Mouse (Mus musculus) T-helper 1 cell (primary cell): ENCODE measurements around the gene Tprkb.
"Not testable (repeated sequence)": the region's sequence is repeated elsewhere in the genome, so short reads cannot be mapped to it uniquely, and the experiment has no call there.

Source experiments
- in situ Hi-C: fragments of 300-600 bp; cut with MboI, MseI; formaldehyde crosslinking; loops from one replicate; pipeline ENCODE4 v1.15.1; 2025; ENCODE audit warnings: high pct_unique_total_duplicates

Gene Tprkb

DNA sequence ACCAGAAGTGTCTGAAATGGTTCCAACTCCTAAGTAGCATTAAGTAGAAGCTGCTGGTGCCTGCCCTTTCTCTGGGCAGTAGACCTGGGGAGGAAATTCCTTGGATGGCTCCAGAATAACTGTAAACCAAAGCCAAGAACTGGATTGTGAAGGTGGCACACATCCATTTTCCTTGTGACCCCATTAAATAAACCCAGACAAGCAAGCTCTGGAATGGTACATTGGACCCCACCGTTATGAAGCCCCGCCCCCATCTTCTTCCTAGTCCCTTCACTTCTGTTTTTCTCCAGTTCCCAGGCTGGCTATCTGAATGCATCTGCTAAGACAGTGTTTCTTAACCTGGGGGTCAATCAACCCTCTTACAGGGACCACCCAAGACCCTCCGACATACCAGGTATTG is at the start of gene Tprkb:
Tprkb (plus strand) TSS at position 279 of the 400 bp plus-strand sequence.
- in situ Hi-C loops: no loop called here

- in situ Hi-C loops: no loop called here
These were observed 49.1 kb upstream of the Tprkb start for GRCm38 (mm10) chr6:85862565-85862964.

- in situ Hi-C loops: no loop called here
These were observed 48.5 kb upstream of the Tprkb start for GRCm38 (mm10) chr6:85863136-85863535.

DNA sequence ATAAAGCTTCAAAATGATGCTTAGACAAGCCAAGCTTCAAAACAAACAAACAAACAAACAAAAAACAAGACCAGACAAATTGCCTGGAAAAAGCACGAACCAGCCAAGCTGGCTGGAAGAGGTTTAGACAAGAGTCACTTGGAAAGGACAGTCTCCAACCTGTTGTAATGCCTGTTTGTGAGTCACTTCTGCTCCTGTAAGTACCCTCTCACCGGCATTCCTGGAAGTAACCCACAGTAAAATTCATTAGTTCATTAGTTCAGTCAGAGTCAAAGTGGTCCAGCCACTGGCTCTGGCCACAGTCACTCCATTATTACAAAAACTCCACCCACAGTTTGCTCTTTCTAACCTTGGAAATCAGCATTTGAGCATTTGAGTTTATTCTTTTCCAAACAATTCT is 47.8 kb upstream of the Tprkb start:
- in situ Hi-C loops: no loop called here

DNA sequence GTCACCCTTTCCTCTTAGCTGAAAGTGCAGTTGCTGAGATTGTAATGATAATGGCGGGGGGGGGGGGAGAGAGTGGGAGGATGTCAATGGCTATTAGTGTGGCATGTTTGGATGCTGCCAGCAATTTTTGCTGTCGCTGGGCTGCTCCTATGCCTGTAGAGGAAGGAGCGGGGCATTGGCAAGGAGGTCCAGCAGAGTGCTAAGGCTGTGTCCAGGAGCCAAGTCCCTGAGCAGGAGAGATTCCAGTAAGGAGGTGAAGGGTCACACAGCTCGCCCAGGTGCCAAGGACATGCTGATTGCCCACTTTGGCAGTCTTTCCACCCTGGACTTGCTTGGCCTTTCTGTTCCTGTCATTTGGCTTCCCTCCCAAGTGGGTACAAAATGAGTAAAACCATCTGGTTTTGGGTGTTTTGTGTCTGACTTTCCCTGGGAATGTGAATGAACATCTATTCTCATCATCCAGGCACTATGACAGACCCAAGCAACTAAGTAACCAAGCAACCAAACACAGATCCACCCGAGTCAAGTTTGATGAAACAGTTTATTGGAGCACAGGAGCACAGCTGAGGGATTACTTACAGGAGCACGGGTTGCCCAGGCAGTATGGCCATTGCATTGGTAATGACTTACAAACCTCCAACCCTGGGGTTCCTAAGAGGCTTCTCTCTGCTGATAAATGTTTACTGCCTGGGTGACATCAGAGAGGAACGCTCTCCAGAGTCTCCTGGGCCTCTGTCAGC is 46.6 kb upstream of the Tprkb start:
- in situ Hi-C loops: not testable (repeated sequence)

DNA sequence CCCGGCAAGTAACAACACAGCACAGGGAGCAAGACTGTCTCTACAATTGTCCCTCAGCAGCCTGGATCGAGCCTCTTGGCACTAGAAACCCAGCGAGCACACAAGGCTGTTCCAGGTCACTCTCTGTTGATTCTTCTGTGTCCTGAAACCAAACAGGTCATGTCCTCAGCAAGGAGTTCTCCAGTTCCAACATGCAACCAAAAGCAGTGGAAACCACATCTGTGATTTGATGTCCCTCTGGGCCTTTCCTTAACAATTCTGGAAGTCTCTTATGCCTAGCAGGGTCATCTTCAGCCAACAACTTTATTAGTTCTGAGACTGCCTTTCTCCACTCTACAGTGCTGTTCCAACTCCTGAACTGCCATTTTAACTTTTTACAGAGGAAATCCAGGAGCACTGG is 45.5 kb upstream of the Tprkb start:
- in situ Hi-C loops: not testable (repeated sequence)

DNA sequence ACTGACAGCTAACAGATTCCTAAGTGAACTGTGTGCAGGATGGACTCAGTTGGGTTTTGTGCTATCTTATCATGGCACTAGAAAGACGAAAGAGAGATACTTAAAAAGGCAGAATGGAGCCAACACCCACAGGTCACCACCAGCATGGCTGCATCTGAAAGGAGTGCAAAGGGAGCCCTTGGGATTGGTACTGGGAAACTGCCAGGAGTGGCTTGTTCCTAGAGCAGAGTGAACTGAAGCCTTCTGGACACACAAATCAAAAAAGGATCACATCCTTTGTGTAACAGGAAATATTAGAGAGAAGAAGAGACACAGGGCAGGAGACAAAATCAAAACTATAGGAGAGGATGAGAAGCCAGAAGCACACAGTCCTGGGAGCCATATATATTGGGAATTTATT is 44.7 kb upstream of the Tprkb start:
- in situ Hi-C loops: not testable (repeated sequence)

- in situ Hi-C loops: no loop called here
These were observed 43.7 kb upstream of the Tprkb start for GRCm38 (mm10) chr6:85867726-85868690.

DNA sequence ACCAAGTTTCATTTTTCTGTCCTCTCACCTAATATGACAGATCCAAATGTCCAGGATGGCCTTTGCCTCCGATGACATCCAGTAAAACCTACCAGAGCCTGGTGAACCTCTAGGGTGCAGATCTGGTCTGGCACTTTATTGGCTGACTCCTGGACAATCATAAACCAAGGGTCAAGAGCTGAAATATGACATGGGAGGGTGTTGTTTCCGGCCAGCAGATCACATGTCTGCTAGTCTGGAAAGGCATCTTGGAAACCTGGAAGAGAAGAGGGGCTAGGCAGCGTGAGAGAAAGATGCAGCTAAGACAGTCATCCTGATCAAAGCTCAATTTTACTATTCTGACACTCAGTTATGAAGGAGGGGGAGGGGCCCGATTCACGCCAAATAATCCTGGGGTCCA is 42.7 kb upstream of the Tprkb start, which contains the start of gene Nat8f2:
Nat8f2 (minus strand) TSS at position 153 of the 400 bp plus-strand sequence.
- in situ Hi-C loops: not testable (repeated sequence)

DNA sequence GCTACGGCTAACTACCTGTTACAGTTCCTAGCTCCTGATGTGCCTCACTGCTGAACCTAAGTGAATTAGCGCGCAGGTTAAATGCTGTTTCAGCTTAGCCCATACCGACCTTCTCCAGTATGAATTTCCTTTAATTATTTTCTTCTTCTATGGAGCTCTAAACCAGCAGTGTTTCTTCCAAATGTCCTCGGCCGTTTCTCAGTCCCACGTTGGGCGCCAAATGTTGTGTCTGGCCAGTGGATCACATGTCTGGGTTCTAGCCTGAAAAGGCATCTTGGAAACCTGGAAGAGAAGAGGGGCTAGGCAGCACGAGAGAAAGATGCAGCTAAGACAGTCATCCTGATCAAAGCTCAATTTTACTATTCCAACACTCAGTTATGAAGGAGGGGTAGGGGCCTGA is 28.4 kb upstream of the Tprkb start:
- in situ Hi-C loops: not testable (repeated sequence)

DNA sequence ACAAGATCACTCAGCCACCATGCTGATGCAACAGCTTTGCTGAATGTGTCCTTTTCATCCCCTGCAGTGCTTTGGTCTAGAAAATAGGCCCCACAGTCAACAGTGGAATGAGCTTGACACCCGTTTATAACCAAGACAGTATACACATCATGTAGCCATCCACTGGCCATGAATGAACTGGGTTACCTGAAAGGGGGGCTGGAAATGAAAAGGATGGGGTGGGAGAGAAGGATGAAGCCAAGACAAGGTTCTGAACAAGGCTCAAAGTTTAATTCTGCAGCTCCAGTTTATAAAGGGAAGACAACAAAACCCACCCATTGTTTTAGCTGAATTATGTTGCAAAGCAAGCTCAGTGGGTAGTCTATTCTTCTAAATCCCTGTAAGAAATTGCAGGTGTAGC is 27.4 kb upstream of the Tprkb start:
- in situ Hi-C loops: no loop called here

DNA sequence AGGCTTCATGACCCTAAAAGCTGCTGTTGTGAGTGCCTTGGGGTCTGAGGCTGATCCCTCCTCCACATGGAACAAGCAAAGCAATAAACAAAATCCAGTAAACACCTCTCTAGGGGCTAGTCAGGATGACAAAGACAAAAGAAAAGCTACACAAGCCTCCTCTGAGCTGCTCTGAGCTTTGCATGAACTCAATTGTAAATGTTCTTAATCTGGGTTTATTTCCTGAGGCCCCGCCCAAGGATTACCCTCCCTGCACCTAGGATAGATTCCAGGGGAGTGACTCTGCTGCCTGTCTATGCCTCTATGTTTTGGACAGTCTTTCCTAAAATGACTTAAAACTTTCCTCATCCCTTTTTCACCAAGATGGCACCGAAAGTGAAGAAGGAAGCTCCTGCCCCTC is 22.7 kb upstream of the Tprkb start:
- in situ Hi-C loops: loop anchor here (5.0 kb wide), 1 partner anchor 42 kb away; no protein-coding TSS in a partner anchor

DNA sequence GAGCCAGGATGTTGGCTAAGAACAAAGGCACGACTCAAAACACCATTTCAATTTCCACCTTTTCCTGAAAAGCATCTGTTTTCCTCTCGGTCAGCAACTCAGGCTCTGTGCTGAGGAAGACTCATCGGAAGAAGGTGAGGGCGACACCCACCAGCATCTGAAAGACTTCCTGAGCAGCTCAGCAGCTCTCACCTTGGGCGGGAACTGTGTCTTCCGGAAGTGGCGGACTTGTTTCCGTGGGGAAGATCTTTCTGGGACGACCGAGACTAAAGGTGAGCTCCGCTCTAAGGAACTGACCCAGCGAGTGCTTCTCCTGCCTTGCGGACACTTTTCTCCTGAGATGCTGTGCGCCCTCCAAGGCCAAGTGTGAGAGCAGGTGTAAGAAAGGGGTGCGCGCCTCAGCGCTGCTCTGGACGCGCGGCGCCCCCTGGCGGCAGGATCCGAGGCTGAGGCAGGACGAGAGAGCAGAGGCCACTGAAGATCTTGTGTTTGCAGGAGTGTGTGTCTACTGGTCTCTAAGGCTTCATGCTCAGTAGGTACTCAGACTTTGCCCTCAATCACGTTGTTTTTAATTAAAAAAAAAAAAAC is 16.5 kb upstream of the Tprkb start:
- in situ Hi-C loops: not testable (repeated sequence)

DNA sequence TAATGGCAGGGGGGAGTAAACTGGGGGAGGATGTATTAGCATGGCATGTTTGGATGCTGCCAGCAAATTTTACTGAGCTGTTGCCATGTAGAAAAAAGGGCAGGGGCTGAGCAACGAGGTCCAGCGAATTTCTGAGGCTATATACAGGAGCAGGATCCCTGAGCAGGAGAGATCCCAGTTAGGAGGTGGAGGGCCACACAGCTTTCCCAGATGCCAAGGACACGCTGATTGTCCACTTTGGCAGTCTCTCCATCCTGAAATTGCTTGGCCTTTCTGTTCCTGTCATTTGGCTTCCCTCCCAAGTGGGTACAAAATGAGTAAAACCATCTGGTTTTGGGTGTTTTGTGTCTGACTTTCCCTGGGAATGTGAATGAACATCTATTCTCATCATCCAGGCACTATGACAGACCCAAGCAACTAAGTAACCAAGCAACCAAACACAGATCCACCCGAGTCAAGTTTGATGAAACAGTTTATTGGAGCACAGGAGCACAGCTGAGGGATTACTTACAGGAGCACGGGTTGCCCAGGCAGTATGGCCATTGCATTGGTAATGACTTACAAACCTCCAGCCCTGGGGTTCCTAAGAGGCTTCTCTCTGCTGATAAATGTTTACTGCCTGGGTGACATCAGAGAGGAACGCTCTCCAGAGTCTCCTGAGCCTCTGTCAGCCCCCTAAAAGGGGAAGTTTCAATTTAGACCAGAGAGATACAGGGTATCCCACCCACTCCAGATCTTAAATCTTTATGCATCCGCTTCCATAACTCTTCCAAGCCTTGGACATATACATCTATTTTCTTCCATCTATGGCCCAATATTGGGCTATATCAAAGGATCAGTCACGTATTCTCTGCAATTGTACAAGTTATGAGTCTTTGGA is 12.8 kb upstream of the Tprkb start:
- in situ Hi-C loops: not testable (repeated sequence)

- in situ Hi-C loops: loop anchor here (5.0 kb wide), 1 partner anchor 315 kb away; the partner anchor contains the start of gene Alms1
These were observed 9.4 kb upstream of the Tprkb start for GRCm38 (mm10) chr6:85902303-85902702.

DNA sequence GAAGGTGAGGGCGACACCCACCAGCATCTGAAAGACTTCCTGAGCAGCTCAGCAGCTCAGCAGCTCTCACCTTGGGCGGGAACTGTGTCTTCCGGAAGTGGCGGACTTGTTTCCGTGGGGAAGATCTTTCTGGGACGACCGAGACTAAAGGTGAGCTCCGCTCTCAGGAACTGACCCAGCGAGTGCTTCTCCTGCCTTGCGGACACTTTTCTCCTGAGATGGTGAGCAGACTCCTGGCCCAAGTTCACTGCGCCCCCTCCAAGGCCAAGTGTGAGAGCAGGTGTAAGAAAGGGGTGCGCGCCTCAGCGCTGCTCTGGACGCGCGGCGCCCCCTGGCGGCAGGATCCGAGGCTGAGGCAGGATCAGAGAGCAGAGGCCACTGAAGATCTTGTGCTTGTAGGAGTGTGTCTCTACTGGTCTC is 7.0 kb upstream of the Tprkb start, which contains the start of gene Nat8f4:
Nat8f4 (minus strand) TSS at position 243 of the 420 bp plus-strand sequence.
- in situ Hi-C loops: loop anchor here (5.0 kb wide), 1 partner anchor 317 kb away; the partner anchor contains the start of gene Alms1

GRCm38 (mm10) chr6:85906911-85907351 is 4.7 kb upstream of the Tprkb start:
- in situ Hi-C loops: not testable (repeated sequence)

DNA sequence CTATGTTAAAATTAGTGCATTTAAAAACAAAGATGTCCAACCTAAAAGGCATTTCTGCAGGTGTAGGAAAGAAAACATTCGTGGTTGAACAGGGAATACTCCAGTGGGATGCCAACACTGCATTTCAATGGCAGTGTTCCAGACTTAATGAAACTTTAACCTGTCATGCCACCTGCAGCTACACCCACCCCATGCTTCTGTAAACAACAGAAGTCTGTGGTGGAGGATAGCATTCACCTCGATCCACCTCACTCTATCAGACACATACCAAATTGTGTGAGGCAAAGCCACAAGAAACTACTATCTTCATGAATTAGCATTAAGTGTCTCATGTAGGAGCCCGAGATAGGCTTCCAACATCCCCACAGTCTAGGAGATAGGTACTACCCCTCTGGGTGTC is 3.3 kb upstream of the Tprkb start:
- in situ Hi-C loops: no loop called here

DNA sequence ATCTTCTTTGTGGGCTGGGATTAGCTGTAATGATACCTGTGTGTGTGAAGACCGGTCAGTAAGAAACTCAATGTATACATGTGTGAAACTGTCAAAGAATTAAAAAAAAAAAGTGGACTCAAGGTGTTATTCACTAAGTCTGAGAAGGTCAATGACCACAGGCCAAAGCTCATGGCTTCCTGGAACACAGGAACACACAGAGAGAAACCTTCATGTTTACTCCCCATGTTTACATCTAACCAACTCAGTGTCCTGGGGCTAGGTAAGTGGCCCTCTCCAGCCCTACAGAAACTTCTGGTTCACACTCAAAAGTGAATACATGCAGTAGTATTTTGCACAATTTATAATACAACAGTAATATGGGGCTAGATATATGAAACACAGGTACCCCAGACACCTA is 2.0 kb upstream of the Tprkb start:
- in situ Hi-C loops: no loop called here

DNA sequence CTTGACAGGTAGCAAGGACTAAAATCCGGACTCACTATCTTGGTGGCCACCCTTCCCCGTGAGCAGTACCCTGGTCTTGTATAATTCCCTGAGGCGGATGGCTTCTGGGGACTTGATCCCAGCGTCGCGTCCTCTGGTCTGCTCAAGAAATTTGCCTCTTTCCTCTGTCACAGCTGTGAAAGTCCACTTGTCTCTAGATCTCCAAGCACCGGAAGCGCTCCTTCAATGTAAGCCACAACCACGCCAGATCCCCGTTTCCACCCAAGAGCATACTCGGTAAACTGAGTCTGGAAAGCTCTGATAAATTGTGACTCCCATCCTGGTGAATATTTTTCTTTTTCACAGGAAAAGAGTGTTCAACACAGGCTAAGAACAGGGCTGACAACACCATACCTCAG is 3.5 kb downstream of the Tprkb start:
- in situ Hi-C loops: no loop called here
